ENCODE assay signal across 20 mouse cellular contexts in the genomic region with DNA sequence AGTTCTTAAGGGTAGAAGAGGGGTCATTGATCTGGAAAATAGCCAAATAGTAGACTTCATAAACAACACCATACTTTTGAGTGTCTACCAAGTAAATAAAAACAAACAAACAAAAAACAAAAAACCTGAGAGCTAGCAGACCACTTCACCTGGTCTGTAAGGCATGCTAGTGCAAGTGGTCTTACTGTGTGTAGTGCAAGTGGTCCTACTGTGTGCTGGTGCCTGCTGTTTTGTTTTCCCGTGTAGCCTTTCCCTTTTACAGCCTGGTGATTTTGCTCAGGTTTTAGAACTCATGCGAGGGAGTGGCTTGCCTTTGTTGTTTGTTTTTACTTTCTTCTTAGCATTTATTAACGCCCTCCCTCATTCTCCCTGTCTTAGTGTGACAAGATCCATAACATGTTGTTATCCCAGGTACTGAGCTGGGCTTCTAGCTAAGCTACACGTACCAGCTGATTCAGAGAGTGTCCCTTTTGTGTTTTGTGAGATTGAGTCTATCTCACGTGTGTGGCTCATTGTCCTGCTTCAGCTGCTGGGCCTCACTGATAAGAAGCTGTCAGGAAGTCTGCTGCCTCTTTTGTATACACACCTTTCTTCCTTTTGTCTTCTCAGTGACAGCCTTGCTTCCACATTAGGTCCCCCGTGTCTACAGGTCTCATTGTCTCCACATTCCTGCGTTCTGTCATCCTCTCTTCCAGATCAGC. TPM values are rescaled to one million over a fixed set of nuclear protein-coding genes. Genes with fewer than 3 reads are reported as not detected.
DNase-seq lines count a peak whose midpoint lies in the region; ATAC-seq lines count a peak whose summit lies in the region.
"Had no signal": no experiment of that assay in that cellular context is flagged by ENCODE, and none has a peak within 500 bp of the region (broad histone marks: within the 10 kb centered on the region; RNA-seq: fewer than 3 reads in every experiment).

No protein-coding gene starts in this region.

- peak; percentile 85 for ATAC-seq in heart, embryonic 12.5 days (ENCODE audit: insufficient number of reproducible peaks, low FRiP score)
- peak; percentile 28 for ATAC-seq in liver, embryonic 16.5 days (ENCODE audit: low read depth)
- ATAC-seq: forebrain, embryonic 13.5 days; midbrain, embryonic 13.5 days had no signal

- H3K27ac ChIP-seq in heart, embryonic 12.5 days (ENCODE audit: poor library complexity, severe bottlenecking) = peak overlapping the region; percentile 57
- peak overlapping the region; percentile 34; the same call in 1 of the 2 replicates for H3K27ac ChIP-seq in liver, embryonic 16.5 days (ENCODE audit: low read length)
- no peak overlapping the region for H3K27ac ChIP-seq in limb, embryonic 10.5 days
- H3K27ac ChIP-seq: embryonic facial prominence, embryonic 13.5 days; forebrain, embryonic 13.5 days; heart, embryonic 13.5 days; hindbrain, embryonic 13.5 days; kidney, postnatal 0 days; midbrain, embryonic 13.5 days had no signal

- no peak overlapping the region for H3K4me3 ChIP-seq in heart, embryonic 12.5 days
- no peak overlapping the region for H3K4me3 ChIP-seq in liver, embryonic 16.5 days (ENCODE audit: low read depth, low read length)
- no peak overlapping the region for H3K4me3 ChIP-seq in limb, embryonic 10.5 days
- H3K4me3 ChIP-seq: embryonic facial prominence, embryonic 13.5 days; forebrain, embryonic 13.5 days; heart, embryonic 13.5 days; hindbrain, embryonic 13.5 days; midbrain, embryonic 13.5 days had no signal

- H3K4me2 ChIP-seq in heart, embryonic 12.5 days = no peak overlapping the region
- H3K4me2 ChIP-seq in liver, embryonic 16.5 days (ENCODE audit: low read depth, low read length) = no peak overlapping the region
- H3K4me2 ChIP-seq: embryonic facial prominence, embryonic 13.5 days; forebrain, embryonic 13.5 days; heart, embryonic 13.5 days; hindbrain, embryonic 13.5 days; midbrain, embryonic 13.5 days had no signal

- H3K9me3 ChIP-seq in heart, embryonic 12.5 days (replicated peaks) = no peaks in the 10 kb centered on the region
- no peaks in the 10 kb centered on the region for H3K9me3 ChIP-seq in liver, embryonic 16.5 days (replicated peaks; ENCODE audit: control insufficient read depth, low read length)
- H3K9me3 ChIP-seq in limb, embryonic 10.5 days (replicated peaks) = no peaks in the 10 kb centered on the region
- H3K9me3 ChIP-seq: embryonic facial prominence, embryonic 13.5 days; forebrain, embryonic 13.5 days; heart, embryonic 13.5 days; hindbrain, embryonic 13.5 days; midbrain, embryonic 13.5 days had no signal

- H3K4me1 ChIP-seq in heart, embryonic 12.5 days (replicated peaks) = peaks cover 5% of the 10 kb centered on the region
- H3K4me1 ChIP-seq in liver, embryonic 16.5 days (ENCODE audit: control insufficient read depth, low read depth, low read length) = peaks cover 41% of the 10 kb centered on the region
- peaks cover 7% of the 10 kb centered on the region for H3K4me1 ChIP-seq in limb, embryonic 10.5 days
- H3K4me1 ChIP-seq: hindbrain, embryonic 13.5 days; midbrain, embryonic 13.5 days had no signal

- WGBS in heart, embryonic 12.5 days = 47% methylated on average over 7 of the region's 7 CpGs
- 30% methylated on average over 7 of the region's 7 CpGs for WGBS in liver, embryonic 16.5 days (ENCODE audit: insufficient replicate concordance)
- WGBS in limb, embryonic 10.5 days = 79% methylated on average over 7 of the region's 7 CpGs

- no peak overlapping the region for H3K9ac ChIP-seq in heart, embryonic 12.5 days
- H3K9ac ChIP-seq in liver, embryonic 16.5 days (ENCODE audit: low read depth, low read length) = no peak overlapping the region
- H3K9ac ChIP-seq: embryonic facial prominence, embryonic 13.5 days; forebrain, embryonic 13.5 days; heart, embryonic 13.5 days; hindbrain, embryonic 13.5 days; midbrain, embryonic 13.5 days had no signal

- H3K27me3 ChIP-seq in heart, embryonic 12.5 days (replicated peaks) = no peaks in the 10 kb centered on the region
- H3K27me3 ChIP-seq in liver, embryonic 16.5 days (ENCODE audit: control insufficient read depth, insufficient read depth, low read depth, low read length) = no peaks in the 10 kb centered on the region
- H3K27me3 ChIP-seq in limb, embryonic 10.5 days (ENCODE audit: low read depth, poor library complexity, severe bottlenecking) = no peaks in the 10 kb centered on the region
- H3K27me3 ChIP-seq: embryonic facial prominence, embryonic 13.5 days; forebrain, embryonic 13.5 days; heart, embryonic 13.5 days; hindbrain, embryonic 13.5 days; midbrain, embryonic 13.5 days had no signal

- no peak for DNase-seq in heart, adult 8-10 months (ENCODE audit: low spot score)
- DNase-seq in liver = peak; percentile 37
- DNase-seq in frontal cortex, postnatal 10 days (ENCODE audit: low spot score in 2 of 2) = no peak
- no peak for DNase-seq in layer of hippocampus, adult 9-10 months (ENCODE audit: low spot score)
- no peak for DNase-seq in limb, embryonic 10.5 days (ENCODE audit: low spot score)

- H3K36me3 ChIP-seq in heart, embryonic 12.5 days = peaks cover 15% of the 10 kb centered on the region; the same call in 1 of the 2 replicates
- H3K36me3 ChIP-seq in liver, embryonic 16.5 days (ENCODE audit: control insufficient read depth, insufficient read depth) = 0 out of 2 replicates have a peak, but pooled peaks cover 3% of the 10 kb centered on the region
- H3K36me3 ChIP-seq in limb, embryonic 10.5 days = 0 out of 2 replicates have a peak, but pooled peaks cover 2% of the 10 kb centered on the region

RNA-seq across cellular contexts. Expression of gene Vps13c, which starts 34.5 kb away (rescaled TPM):
- 6.3 and 7.0 TPM in 2 replicates for polyA plus RNA-seq in heart, embryonic 12.5 days (2016; fragmentation: Nextera tagmentation; extraction: Ambion mirVana)
- 10 to 100 TPM; 48.5 to 54.4 (median 52.0) TPM for total RNA-seq in heart, adult 8-10 months (2022)
- 4.4 and 4.7 TPM in 2 replicates for polyA plus RNA-seq in liver, embryonic 16.5 days (2015; fragmentation: Nextera tagmentation; extraction: Ambion mirVana)
- 2.3 and 2.7 TPM in 2 replicates for polyA plus RNA-seq in limb, embryonic 10.5 days (2016; fragmentation: Nextera tagmentation; extraction: Ambion mirVana)

RNA-seq across cellular contexts. Expression of gene C2cd4a, which starts 42.5 kb away (rescaled TPM):
- polyA plus RNA-seq in heart, embryonic 12.5 days (2016; fragmentation: Nextera tagmentation; extraction: Ambion mirVana) = 0.22 and 0.28 TPM in 2 replicates
- total RNA-seq in heart, adult 8-10 months (2022) = not detected
- 0.09 and 0.21 TPM in 2 replicates for polyA plus RNA-seq in liver, embryonic 16.5 days (2015; fragmentation: Nextera tagmentation; extraction: Ambion mirVana)
- polyA plus RNA-seq in limb, embryonic 10.5 days (2016; fragmentation: Nextera tagmentation; extraction: Ambion mirVana) = 0.31 and 0.33 TPM in 2 replicates
- total RNA-seq: adrenal gland, postnatal 25 days; common myeloid progenitor, adult 5-6 weeks; gastrocnemius, adult 8-10 months; heart, postnatal 25 days; monocyte, adult 5-6 weeks; neutrophil, adult 5-6 weeks had no signal
- polyA plus RNA-seq: forebrain, embryonic 13.5 days; gonadal fat pad, adult 2 months had no signal
